Mouse (Mus musculus) forebrain, embryonic 16.5 days (tissue): ENCODE results near the gene 1700088E04Rik. TPM values are rescaled to one million over a fixed set of nuclear protein-coding genes. Genes with fewer than 3 reads are reported as not detected.

Experiments
- ATAC-seq: fragments of 200-750 bp; cut with Nextera tagmentation; 2 replicates; pipeline ENCODE4 v1.8.0; 2017; ENCODE audit warnings: mild to moderate bottlenecking, moderate library complexity
- H3K27ac ChIP-seq: fragments of 300-500 bp; sonication (generic); 2 replicates; pipeline ENCODE4 v1.5.1; 2014; ENCODE audit warnings: low read length, control low read depth
- H3K27me3 ChIP-seq: fragments of 300-500 bp; sonication (generic); replicated peaks from 2 replicates; pipeline ENCODE4 v1.6.1; 2014; ENCODE audit warnings: low read length; ENCODE audit not compliant: control insufficient read depth, insufficient read depth
- H3K36me3 ChIP-seq: fragments of 300-500 bp; sonication (generic); 2 replicates; pipeline ENCODE4 v1.6.1; 2014; ENCODE audit not compliant: control insufficient read depth, insufficient read depth
- H3K4me1 ChIP-seq: fragments of 300-500 bp; sonication (generic); replicated peaks from 2 replicates; pipeline ENCODE4 v1.6.1; 2014; ENCODE audit warnings: low read length; ENCODE audit not compliant: control insufficient read depth, insufficient read depth
- H3K4me2 ChIP-seq: fragments of 300-500 bp; sonication (generic); 2 replicates; pipeline ENCODE4 v1.6.1; 2014; ENCODE audit warnings: mild to moderate bottlenecking, low read length, control low read depth
- H3K4me3 ChIP-seq: fragments of 300-500 bp; sonication (generic); replicated peaks from 2 replicates; pipeline ENCODE4 v1.5.1; 2014; ENCODE audit warnings: mild to moderate bottlenecking, low read length, control low read depth
- H3K9ac ChIP-seq: fragments of 300-500 bp; sonication (generic); replicated peaks from 2 replicates; pipeline ENCODE4 v1.6.1; 2014; ENCODE audit warnings: low read depth, low read length, control low read depth
- H3K9me3 ChIP-seq: fragments of 300-500 bp; sonication (generic); 2 replicates; pipeline ENCODE4 v1.6.1; 2016; ENCODE audit warnings: low read length; ENCODE audit not compliant: control insufficient read depth
- WGBS: fragments of 180-500 bp; shearing (Covaris S2); extraction: QIAGEN DNeasy Blood & Tissue Kit; methylation state at CpG from one replicate; pipeline ENCODE4 v1.1.7; 2014; 5-methylcytosine and 5-hydroxymethylcytosine counted together
- polyA plus RNA-seq: library from polyadenylated mRNA; unstranded; fragments of >200 nt; fragmentation: Nextera tagmentation; extraction: Ambion mirVana; gene quantifications from 2 replicates; pipeline ENCODE4 v1.2.1, GENCODE M21; 2015

The 1700088E04Rik gene
- polyA plus RNA-seq: 11.7 and 13.1 TPM in 2 replicates

DNA sequence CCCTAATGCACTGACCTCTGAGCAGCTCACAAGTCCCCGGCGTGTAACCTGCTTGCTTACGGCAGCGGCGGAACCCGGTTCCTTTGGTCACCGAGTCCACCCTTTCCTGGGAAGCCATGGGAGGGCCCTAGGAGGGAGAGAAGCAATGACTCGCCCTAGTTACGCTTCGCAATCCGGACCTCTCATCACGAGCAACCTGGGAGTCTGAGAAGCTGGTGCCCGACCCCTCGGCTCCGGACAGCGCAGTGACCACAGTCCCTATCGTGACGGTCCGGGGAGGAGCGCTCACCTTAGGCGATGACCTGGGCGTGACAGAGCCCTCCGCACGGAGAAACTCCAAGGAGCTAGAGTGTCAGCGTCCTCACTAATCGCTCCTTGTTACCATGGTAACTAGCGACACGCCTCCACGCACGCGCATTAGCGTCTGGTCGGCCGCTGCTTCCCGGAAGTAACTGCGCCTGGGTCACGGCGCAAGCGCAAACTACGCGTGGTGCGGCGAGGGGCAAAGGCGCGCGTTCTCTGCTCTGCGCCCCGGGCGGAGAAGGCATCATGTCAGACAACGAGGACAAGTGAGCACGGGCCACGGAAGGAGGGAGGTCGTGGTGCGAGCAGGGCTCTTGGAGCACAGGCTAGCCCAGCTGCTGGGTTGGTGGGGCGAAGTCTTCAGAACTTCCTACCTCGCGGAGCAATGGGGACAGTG, at the start of gene 1700088E04Rik, which contains the start of gene Polr2f:
Gene 1700088E04Rik, minus strand, starts transcription at position 388 of the 700 bp plus-strand sequence.
Gene Polr2f, plus strand, starts transcription at position 144 of the 700 bp plus-strand sequence.
- H3K4me2 ChIP-seq: peak within 1 kb of the TSS; percentile 89

DNA sequence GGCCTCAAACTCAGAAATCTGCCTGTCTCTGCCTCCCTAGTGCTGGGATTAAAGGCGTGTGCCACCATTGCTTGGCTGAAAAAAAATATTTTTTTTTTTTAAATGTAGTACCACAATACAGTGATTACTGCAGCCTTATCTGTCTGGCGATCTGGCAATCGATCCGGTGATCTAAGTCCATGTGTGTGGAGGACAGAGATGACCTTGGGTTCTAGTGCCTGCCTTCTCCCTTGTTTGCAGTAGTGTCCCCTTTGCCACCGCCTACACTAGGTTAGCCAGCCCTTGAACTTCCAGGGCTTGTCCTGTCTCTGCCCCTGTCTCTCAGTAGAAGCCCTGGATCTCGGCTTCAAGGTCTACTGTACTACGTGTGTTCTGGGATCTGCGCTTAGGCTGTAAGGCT, 46.8 kb upstream of the 1700088E04Rik start:
- H3K36me3 ChIP-seq: no peaks in the 10 kb centered on the region
- no peaks in the 10 kb centered on the region for H3K27me3 ChIP-seq
- no peak overlapping the region for H3K4me2 ChIP-seq
- H3K27ac ChIP-seq: no peak overlapping the region
- no peak for ATAC-seq
- WGBS: 98% methylated on average over 8 of the region's 8 CpGs
- H3K4me1 ChIP-seq: peaks cover 6% of the 10 kb centered on the region
- H3K4me3 ChIP-seq: no peak overlapping the region
- no peak overlapping the region for H3K9ac ChIP-seq
- H3K9me3 ChIP-seq: no peaks in the 10 kb centered on the region

More for the DNA sequence above, at the start of gene 1700088E04Rik, which contains the start of gene Polr2f:
- Histone ChIP-seq H3K27me3 (no peaks in the 10 kb centered on the region), H3K4me3 (peak within 1 kb of the TSS; percentile 95), H3K9ac (peak within 1 kb of the TSS; percentile 83), H3K9me3 (no peaks in the 10 kb centered on the region), H3K27ac (no peak within 1 kb of the TSS), H3K4me1 (peaks cover 22% of the 10 kb centered on the region), H3K36me3 (peaks cover 3% of the 10 kb centered on the region; the same call in 1 of the 2 replicates)
- ATAC-seq: peak; percentile 95
- under 1% methylated on average over 57 of the region's 57 CpGs for WGBS

DNA sequence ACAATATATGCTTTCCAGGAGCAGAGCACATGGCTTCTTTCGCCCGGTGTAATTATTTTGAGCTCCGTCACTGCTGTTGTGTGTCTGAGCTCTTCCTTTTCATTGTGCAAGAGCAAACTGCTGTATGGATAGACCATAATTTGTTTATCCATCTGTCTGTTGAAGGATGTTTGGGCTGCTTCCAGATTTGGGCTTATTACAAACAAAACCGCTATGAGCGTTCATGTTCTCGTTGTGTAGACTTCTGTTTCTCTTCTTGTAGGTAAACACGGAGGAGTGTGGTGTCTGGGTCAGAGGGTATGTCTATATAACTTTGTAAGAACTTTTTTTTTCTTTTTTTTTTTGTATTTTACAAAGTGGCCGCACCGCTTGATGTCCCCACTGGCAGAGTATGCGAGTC, 44.2 kb upstream of the 1700088E04Rik start:
- Histone ChIP-seq H3K9me3 (no peaks in the 10 kb centered on the region), H3K4me1 (no peaks in the 10 kb centered on the region), H3K27me3 (no peaks in the 10 kb centered on the region), H3K4me3 (no peak overlapping the region), H3K4me2 (no peak overlapping the region), H3K27ac (no peak overlapping the region), H3K36me3 (no peaks in the 10 kb centered on the region), H3K9ac (no peak overlapping the region)
- no peak for ATAC-seq
- 66% methylated on average over 10 of the region's 10 CpGs for WGBS

- no peaks in the 10 kb centered on the region for H3K4me1 ChIP-seq
- no peaks in the 10 kb centered on the region for H3K36me3 ChIP-seq
- no peaks in the 10 kb centered on the region for H3K27me3 ChIP-seq
- no peak overlapping the region for H3K9ac ChIP-seq
- 51% methylated on average over 6 of the region's 6 CpGs for WGBS
- H3K4me2 ChIP-seq: no peak overlapping the region
- H3K4me3 ChIP-seq: no peak overlapping the region
- H3K9me3 ChIP-seq: no peaks in the 10 kb centered on the region
- no peak overlapping the region for H3K27ac ChIP-seq
- no peak for ATAC-seq
These were observed 35.9 kb upstream of the 1700088E04Rik start for GRCm38 (mm10) chr15:79176905-79177304.

GRCm38 (mm10) chr15:79166712-79167111, 25.7 kb upstream of the 1700088E04Rik start:
- H3K9ac ChIP-seq: no peak overlapping the region
- no peak for ATAC-seq
- H3K4me3 ChIP-seq: no peak overlapping the region
- no peaks in the 10 kb centered on the region for H3K36me3 ChIP-seq
- H3K4me1 ChIP-seq: peaks cover 4% of the 10 kb centered on the region; the same call in 1 of the 2 replicates
- 60% methylated on average over 8 of the region's 8 CpGs for WGBS
- no peaks in the 10 kb centered on the region for H3K9me3 ChIP-seq
- no peak overlapping the region for H3K27ac ChIP-seq
- H3K27me3 ChIP-seq: peaks cover 31% of the 10 kb centered on the region
- no peak overlapping the region for H3K4me2 ChIP-seq

- Histone ChIP-seq H3K36me3 (no peaks in the 10 kb centered on the region), H3K9ac (peak within 1 kb of the TSS; percentile 13; the same call in 1 of the 2 replicates), H3K4me1 (peaks cover 4% of the 10 kb centered on the region; the same call in 1 of the 2 replicates), H3K9me3 (no peaks in the 10 kb centered on the region), H3K27ac (no peak within 1 kb of the TSS), H3K4me2 (no peak within 1 kb of the TSS), H3K4me3 (no peak within 1 kb of the TSS), H3K27me3 (peaks cover 32% of the 10 kb centered on the region)
- WGBS: 43% methylated on average over 5 of the region's 5 CpGs
- no peak for ATAC-seq
These were observed 24.1 kb upstream of the 1700088E04Rik start, which contains the start of gene Sox10 for GRCm38 (mm10) chr15:79165140-79165539. Gene Sox10, minus strand, starts transcription at chr15:79165240.

DNA sequence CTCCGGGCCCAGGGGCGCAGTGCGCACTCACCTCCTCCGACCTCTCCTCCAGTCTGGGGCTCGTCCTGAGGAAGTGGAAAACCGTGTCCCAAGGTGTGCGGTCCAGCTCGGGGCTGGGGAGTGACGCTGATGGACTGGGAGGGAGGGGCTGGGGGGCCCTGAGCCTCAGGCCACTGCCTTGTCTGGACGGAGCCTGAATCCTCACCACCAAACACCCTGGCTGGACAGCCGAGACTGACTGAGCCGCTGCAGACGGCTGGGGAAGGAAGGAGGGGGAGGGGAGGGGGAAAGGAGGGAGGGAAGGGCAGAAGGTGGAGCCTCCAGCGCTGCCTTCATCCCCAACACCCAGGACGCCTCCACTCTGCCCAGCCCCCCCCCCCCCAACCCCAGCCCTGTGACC, 23.2 kb upstream of the 1700088E04Rik start:
- H3K27me3 ChIP-seq: peaks cover 32% of the 10 kb centered on the region

GRCm38 (mm10) chr15:79162822-79163221, 21.8 kb upstream of the 1700088E04Rik start:
- H3K36me3 ChIP-seq: no peaks in the 10 kb centered on the region
- no peaks in the 10 kb centered on the region for H3K9me3 ChIP-seq
- no peak overlapping the region for H3K4me3 ChIP-seq
- H3K9ac ChIP-seq: no peak overlapping the region
- ATAC-seq: no peak
- H3K27me3 ChIP-seq: peaks cover 32% of the 10 kb centered on the region
- 46% methylated on average over 14 of the region's 14 CpGs for WGBS
- no peak overlapping the region for H3K27ac ChIP-seq
- H3K4me1 ChIP-seq: peaks cover 4% of the 10 kb centered on the region; the same call in 1 of the 2 replicates
- no peak overlapping the region for H3K4me2 ChIP-seq

More for the DNA sequence above, 23.2 kb upstream of the 1700088E04Rik start:
- Histone ChIP-seq H3K9me3 (no peaks in the 10 kb centered on the region), H3K36me3 (no peaks in the 10 kb centered on the region), H3K4me1 (peaks cover 4% of the 10 kb centered on the region; the same call in 1 of the 2 replicates), H3K27ac (no peak overlapping the region), H3K4me2 (no peak overlapping the region), H3K9ac (no peak overlapping the region), H3K4me3 (no peak overlapping the region)
- ATAC-seq: no peak
- WGBS: 11% methylated on average over 11 of the region's 15 CpGs

DNA sequence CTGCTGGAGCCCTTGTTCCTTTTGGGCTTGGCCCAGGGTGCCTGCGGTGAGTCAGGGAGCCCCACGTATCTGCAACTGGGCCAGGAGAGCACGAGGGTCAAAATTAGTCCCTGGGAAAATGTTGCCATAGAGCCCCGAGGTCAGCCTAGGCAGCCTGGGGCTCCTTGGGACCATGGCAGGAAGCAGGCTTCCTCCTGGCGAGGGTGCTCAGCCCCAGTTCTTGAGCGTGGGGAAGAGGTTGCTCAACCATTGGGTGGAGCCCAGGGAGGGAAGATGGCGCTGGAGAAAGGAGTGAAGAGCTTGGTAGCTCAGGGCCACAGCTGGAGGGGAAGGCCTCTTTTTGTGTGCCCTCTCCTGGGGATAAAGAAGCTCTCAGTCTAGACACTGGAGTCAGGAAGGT, 21.2 kb upstream of the 1700088E04Rik start:
- H3K4me2 ChIP-seq: no peak overlapping the region
- H3K4me3 ChIP-seq: no peak overlapping the region
- H3K27me3 ChIP-seq: peaks cover 32% of the 10 kb centered on the region
- WGBS: 79% methylated on average over 7 of the region's 7 CpGs
- no peaks in the 10 kb centered on the region for H3K36me3 ChIP-seq
- H3K4me1 ChIP-seq: peaks cover 4% of the 10 kb centered on the region; the same call in 1 of the 2 replicates
- no peak overlapping the region for H3K9ac ChIP-seq
- no peak for ATAC-seq
- H3K9me3 ChIP-seq: no peaks in the 10 kb centered on the region
- H3K27ac ChIP-seq: no peak overlapping the region
